Mouse (Mus musculus) brain, embryonic 14.5 days (tissue): Measurements from ENCODE around the gene Insl3.

Source experiments
- CTCF ChIP-seq: fragments of 200-500 bp; IDR thresholded peaks from 2 replicates; pipeline ENCODE4 v1.5.1; 2012; ENCODE audit warnings: inconsistent platforms, mild to moderate bottlenecking, moderate library complexity, borderline replicate concordance; ENCODE audit not compliant: insufficient read depth, insufficient read length; ENCODE audit errors: extremely low read depth
- POLR2A ChIP-seq: fragments of 200-500 bp; IDR thresholded peaks from 2 replicates; pipeline ENCODE4 v1.6.1; 2012; ENCODE audit warnings: mild to moderate bottlenecking, inconsistent platforms, borderline replicate concordance; ENCODE audit not compliant: poor library complexity, insufficient read depth, insufficient read length, severe bottlenecking; ENCODE audit errors: extremely low read depth

DNA sequence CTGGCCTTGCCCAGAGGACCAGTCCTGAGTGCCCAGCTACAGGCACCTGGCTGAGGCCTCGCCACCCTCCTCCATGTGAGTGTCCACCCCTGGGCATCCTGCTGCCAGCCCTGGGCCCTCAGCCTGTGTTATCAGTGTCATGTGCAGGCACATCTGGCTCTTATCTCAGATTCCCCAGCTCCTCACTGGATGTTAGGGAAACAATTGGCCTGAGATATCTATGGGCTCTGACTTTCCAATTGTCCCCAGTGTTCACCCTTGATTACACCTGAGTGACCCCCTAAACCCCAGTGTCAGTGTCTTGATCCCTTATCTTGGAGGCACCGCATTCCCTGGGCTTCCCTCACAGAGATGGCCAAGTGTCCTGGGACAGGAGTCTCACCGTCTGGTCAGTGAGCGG is 49.7 kb upstream of the Insl3 start:
- TF ChIP-seq CTCF (no peak), POLR2A (no peak)
